Mouse (Mus musculus) MEL (cell line): ENCODE measurements around the gene Otud7b. TPM values are rescaled to one million over a fixed set of nuclear protein-coding genes. Genes with fewer than 3 reads are reported as not detected.
A peak's percentile ranks its signal among the peaks of the same experiment; 100 is the strongest.

Experiments
- DNase-seq: peaks from one replicate; pipeline ENCODE4 v3.0.0; 2011; ENCODE audit warnings: low read depth, low spot score
- H3K27ac ChIP-seq: 2 replicates; pipeline ENCODE4 v1.5.1; 2012; ENCODE audit warnings: low read depth, mild to moderate bottlenecking, control low read depth, low read length, moderate library complexity; ENCODE audit not compliant: control insufficient read depth
- H3K27me3 ChIP-seq, 2 experiments: fragments of 150-350 bp in 1 of 2; sonication (generic) in 1 of 2; 2 replicates each; pipeline ENCODE4 v1.6.1; 2012; ENCODE audit warnings: low read length in 2 of 2, mild to moderate bottlenecking in 2 of 2, improper control_type of control experiment in 1 of 2, moderate library complexity in 1 of 2; ENCODE audit not compliant: insufficient read depth in 2 of 2, control insufficient read depth in 1 of 2
- H3K36me3 ChIP-seq, 2 experiments: 2 replicates each; pipeline ENCODE4 v1.6.1; 2012 to 2014; ENCODE audit warnings: low read length in 2 of 2, improper control_type of control experiment in 1 of 2, inconsistent platforms in 1 of 2, mild to moderate bottlenecking in 1 of 2; ENCODE audit not compliant: insufficient read depth in 2 of 2, control insufficient read depth in 1 of 2
- H3K4me1 ChIP-seq, 2 experiments: fragments of 150-350 bp in 1 of 2; sonication (generic) in 1 of 2; 2 replicates each; pipeline ENCODE4 v1.6.1; 2012; ENCODE audit warnings: low read length in 2 of 2, improper control_type of control experiment in 1 of 2, mild to moderate bottlenecking in 1 of 2; ENCODE audit not compliant: insufficient read depth in 2 of 2, control insufficient read depth in 1 of 2
- H3K4me3 ChIP-seq, 2 experiments: fragments of 150-350 bp in 1 of 2; sonication (generic) in 1 of 2; 2 replicates each; pipeline ENCODE4 v1.5.1; 2012; ENCODE audit warnings: low read depth in 2 of 2, low read length in 2 of 2, mild to moderate bottlenecking in 2 of 2, moderate library complexity in 2 of 2, control low read depth in 1 of 2, improper control_type of control experiment in 1 of 2; ENCODE audit not compliant: control insufficient read depth in 1 of 2, insufficient read depth in 1 of 2
- H3K79me2 ChIP-seq: 2 replicates; pipeline ENCODE4 v1.6.1; 2012; ENCODE audit warnings: mild to moderate bottlenecking, low read length, moderate library complexity; ENCODE audit not compliant: control insufficient read depth, poor library complexity, insufficient read depth
- H3K9ac ChIP-seq: 2 replicates; pipeline ENCODE4 v1.6.1; 2012; ENCODE audit warnings: low read depth, mild to moderate bottlenecking, control low read depth, low read length, moderate library complexity; ENCODE audit not compliant: control insufficient read depth, poor library complexity, severe bottlenecking
- H3K9me3 ChIP-seq: fragments of 150-350 bp; sonication (generic); replicated peaks from 2 replicates; pipeline ENCODE4 v1.6.1; 2012; ENCODE audit warnings: mild to moderate bottlenecking, low read length, improper control_type of control experiment, moderate library complexity; ENCODE audit not compliant: insufficient read depth
- BHLHE40 ChIP-seq: IDR thresholded peaks from 2 replicates; pipeline ENCODE4 v1.6.1; 2012; ENCODE audit warnings: low read depth, mild to moderate bottlenecking, inconsistent platforms, low read length, improper control_type of control experiment, borderline replicate concordance
- CHD2 ChIP-seq: IDR thresholded peaks from 2 replicates; pipeline ENCODE4 v1.6.1; 2011; ENCODE audit warnings: low read length, improper control_type of control experiment
- CTCF ChIP-seq, 3 experiments: IDR thresholded peaks in 2 of 3; conservative IDR thresholded peaks in 1 of 3; 2 replicates each; pipeline ENCODE4 v1.5.1; 2011 to 2012; ENCODE audit warnings: low read length in 3 of 3, low read depth in 2 of 3, mild to moderate bottlenecking in 2 of 3, improper control_type of control experiment in 1 of 3, inconsistent platforms in 1 of 3, mixed read lengths in 1 of 3, moderate library complexity in 1 of 3; ENCODE audit not compliant: control insufficient read depth in 1 of 3, insufficient read depth in 1 of 3, poor library complexity in 1 of 3, severe bottlenecking in 1 of 3
- E2F4 ChIP-seq: IDR thresholded peaks from 2 replicates; pipeline ENCODE4 v1.6.1; 2011; ENCODE audit warnings: low read depth, low read length, improper control_type of control experiment, borderline replicate concordance
- ELF1 ChIP-seq: IDR thresholded peaks from 2 replicates; pipeline ENCODE4 v1.6.1; 2014; ENCODE audit warnings: low read depth, mild to moderate bottlenecking, inconsistent platforms, low read length, improper control_type of control experiment, moderate library complexity
- EP300 ChIP-seq, 2 experiments: IDR thresholded peaks; 2 replicates each; pipeline ENCODE4 v1.6.1; 2011; ENCODE audit warnings: improper control_type of control experiment in 2 of 2, low read length in 2 of 2, low read depth in 1 of 2, mild to moderate bottlenecking in 1 of 2
- ETS1 ChIP-seq: IDR thresholded peaks from 2 replicates; pipeline ENCODE4 v1.6.1; 2012; ENCODE audit warnings: low read depth, mild to moderate bottlenecking, inconsistent platforms, low read length, improper control_type of control experiment, moderate library complexity
- GABPA ChIP-seq: IDR thresholded peaks from 2 replicates; pipeline ENCODE4 v1.6.1; 2012; ENCODE audit warnings: low read depth, mild to moderate bottlenecking, inconsistent platforms, low read length, improper control_type of control experiment, moderate library complexity
- JUND ChIP-seq: IDR thresholded peaks from 2 replicates; pipeline ENCODE4 v1.6.1; 2011; ENCODE audit warnings: low read depth, mild to moderate bottlenecking, improper control_type of control experiment, low read length
- KAT2A ChIP-seq: conservative IDR thresholded peaks from 2 replicates; pipeline ENCODE4 v1.6.1; 2012; ENCODE audit warnings: low read depth, low read length, improper control_type of control experiment, inconsistent platforms
- MAFK ChIP-seq: IDR thresholded peaks from 2 replicates; pipeline ENCODE4 v1.6.1; 2011; ENCODE audit warnings: low read depth, mild to moderate bottlenecking, low read length, improper control_type of control experiment, borderline replicate concordance
- MAX ChIP-seq: IDR thresholded peaks from 2 replicates; pipeline ENCODE4 v1.6.1; 2011; ENCODE audit warnings: low read length, improper control_type of control experiment
- MAZ ChIP-seq: IDR thresholded peaks from 2 replicates; pipeline ENCODE4 v1.6.1; 2012; ENCODE audit warnings: low read depth, mild to moderate bottlenecking, inconsistent platforms, low read length, improper control_type of control experiment
- MXI1 ChIP-seq: IDR thresholded peaks from 2 replicates; pipeline ENCODE4 v1.6.1; 2011; ENCODE audit warnings: mild to moderate bottlenecking, low read depth, low read length, improper control_type of control experiment
- MYB ChIP-seq: IDR thresholded peaks from 2 replicates; pipeline ENCODE4 v1.6.1; 2011; ENCODE audit warnings: mild to moderate bottlenecking, low read depth, low read length, improper control_type of control experiment
- MYC ChIP-seq: IDR thresholded peaks from 2 replicates; pipeline ENCODE4 v1.6.1; 2011; ENCODE audit warnings: low read depth, mild to moderate bottlenecking, low read length, improper control_type of control experiment, moderate library complexity
- NRF1 ChIP-seq: IDR thresholded peaks from 2 replicates; pipeline ENCODE4 v1.6.1; 2014; ENCODE audit warnings: low read depth, mild to moderate bottlenecking, inconsistent platforms, low read length, improper control_type of control experiment, moderate library complexity; ENCODE audit not compliant: poor library complexity, insufficient read depth, severe bottlenecking
- POLR2A ChIP-seq, 2 experiments: IDR thresholded peaks; 2 replicates each; pipeline ENCODE4 v1.6.1; 2011 to 2012; ENCODE audit warnings: low read length in 2 of 2, mild to moderate bottlenecking in 2 of 2, control low read depth in 1 of 2, improper control_type of control experiment in 1 of 2, low read depth in 1 of 2, moderate library complexity in 1 of 2; ENCODE audit not compliant: control insufficient read depth in 1 of 2, insufficient read depth in 1 of 2, poor library complexity in 1 of 2
- RAD21 ChIP-seq: IDR thresholded peaks from 2 replicates; pipeline ENCODE4 v1.6.1; 2011; ENCODE audit warnings: mild to moderate bottlenecking, low read depth, low read length, improper control_type of control experiment
- RCOR1 ChIP-seq: IDR thresholded peaks from 2 replicates; pipeline ENCODE4 v1.6.1; 2012; ENCODE audit warnings: low read depth, mild to moderate bottlenecking, inconsistent platforms, low read length, improper control_type of control experiment
- SIN3A ChIP-seq: IDR thresholded peaks from 2 replicates; pipeline ENCODE4 v1.6.1; 2012; ENCODE audit warnings: low read length, improper control_type of control experiment, inconsistent platforms
- SMC3 ChIP-seq: IDR thresholded peaks from 2 replicates; pipeline ENCODE4 v1.6.1; 2011; ENCODE audit warnings: low read depth, low read length, improper control_type of control experiment
- TAL1 ChIP-seq: IDR thresholded peaks from 2 replicates; pipeline ENCODE4 v1.6.1; 2012; ENCODE audit warnings: mild to moderate bottlenecking, inconsistent platforms, low read length, moderate library complexity, mixed read lengths
- TBP ChIP-seq: IDR thresholded peaks from 2 replicates; pipeline ENCODE4 v1.8.0; 2011; ENCODE audit warnings: low read depth, low read length, improper control_type of control experiment
- TCF12 ChIP-seq: IDR thresholded peaks from 2 replicates; pipeline ENCODE4 v1.6.1; 2014; ENCODE audit warnings: low read depth, mild to moderate bottlenecking, inconsistent platforms, low read length, improper control_type of control experiment, moderate library complexity
- USF1 ChIP-seq: IDR thresholded peaks from 2 replicates; pipeline ENCODE4 v1.6.1; 2014; ENCODE audit warnings: low read depth, mild to moderate bottlenecking, inconsistent platforms, low read length, improper control_type of control experiment, moderate library complexity
- USF2 ChIP-seq, 2 experiments: IDR thresholded peaks; 2 replicates each; pipeline ENCODE4 v1.6.1; 2011 to 2012; ENCODE audit warnings: improper control_type of control experiment in 2 of 2, low read length in 2 of 2, borderline replicate concordance in 1 of 2, inconsistent platforms in 1 of 2, low read depth in 1 of 2, mild to moderate bottlenecking in 1 of 2; ENCODE audit not compliant: insufficient read depth in 1 of 2
- ZC3H11A ChIP-seq: IDR thresholded peaks from 2 replicates; pipeline ENCODE4 v1.6.1; 2012; ENCODE audit warnings: low read depth, mild to moderate bottlenecking, inconsistent platforms, low read length, improper control_type of control experiment
- ZNF384 ChIP-seq: IDR thresholded peaks from 2 replicates; pipeline ENCODE4 v1.6.1; 2012; ENCODE audit warnings: low read depth, mild to moderate bottlenecking, inconsistent platforms, low read length, improper control_type of control experiment
- polyA plus RNA-seq, 2 experiments: library from polyadenylated mRNA; stranded (reverse) in 1 of 2; unstranded in 1 of 2; fragments of >175 nt in 1 of 2; fragments of >200 nt in 1 of 2; gene quantifications; 2 replicates each; pipeline versions ENCODE4 v1.2.1 to v1.2.4; 2012; ENCODE audit warnings: low replicate concordance in 2 of 2, low read depth in 1 of 2; ENCODE audit not compliant: insufficient read length in 2 of 2, insufficient read depth in 1 of 2, missing spikeins in 1 of 2
- total RNA-seq: library from RNA; depleted of rRNA; stranded (reverse); fragments of 300-350 nt; gene quantifications from 2 replicates; pipeline ENCODE4 v1.2.3, GENCODE M21; 2012

Gene Otud7b
- total and polyA plus RNA-seq, 3 experiments, result 17.9 to 25.8 (median 24.4) TPM

DNA sequence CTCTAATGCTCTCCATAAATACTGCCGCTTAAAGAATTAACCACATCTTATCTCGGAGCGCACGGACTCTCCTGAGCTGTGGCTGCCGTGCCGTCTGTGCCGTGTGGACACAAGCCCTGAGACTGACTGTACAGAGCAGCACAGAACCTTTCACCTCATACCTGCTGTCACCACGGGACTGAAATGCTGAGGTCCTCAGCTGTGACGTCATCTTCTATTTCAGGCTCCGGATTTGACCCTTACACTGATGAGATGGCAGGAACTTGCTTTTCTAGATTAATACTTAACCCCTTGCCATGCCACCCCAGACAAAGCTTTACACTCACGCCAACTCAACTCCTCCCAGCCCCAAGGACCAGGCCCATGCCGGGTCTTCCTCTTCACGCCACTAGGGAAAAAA, 10.1 kb upstream of the Otud7b start (continued):
- no peak for TF ChIP-seq USF2 (IDR thresholded peaks at IDR 0.05; ENCODE audit: borderline replicate concordance in 1 of 2, insufficient read depth in 1 of 2, low read depth in 1 of 2, low read length in 2 of 2)

DNA sequence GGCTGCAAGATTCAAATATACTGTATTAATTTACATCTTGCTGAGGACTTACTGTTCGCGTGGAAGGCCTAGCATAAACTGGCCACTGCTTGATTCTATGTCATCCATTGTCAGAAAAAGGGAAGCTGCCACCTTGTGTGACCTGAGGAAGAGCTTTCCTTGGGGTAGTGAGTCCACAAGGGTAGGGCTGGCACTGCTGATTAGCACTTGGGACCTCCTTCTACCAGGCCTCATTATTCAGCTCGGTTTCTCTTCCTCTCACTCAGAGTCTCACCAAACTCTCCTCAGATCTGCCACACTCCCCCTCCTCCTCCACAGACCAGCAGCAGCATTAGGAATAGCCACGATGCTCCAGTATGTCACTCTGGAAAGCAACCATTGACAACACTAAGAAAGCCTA, 6.2 kb upstream of the Otud7b start:
- DNase-seq, result peak; percentile 50
- TF ChIP-seq USF2 (IDR thresholded peaks at IDR 0.05; ENCODE audit: borderline replicate concordance in 1 of 2, insufficient read depth in 1 of 2, low read depth in 1 of 2, low read length in 2 of 2) (no peak), NRF1 (no peak), TAL1 (peak; percentile 30; the same call in 1 of the 2 replicates), MAX (no peak)
- Histone ChIP-seq H3K9ac (no peak overlapping the region), H3K79me2 (no peaks in the 10 kb centered on the region), H3K4me1 (peaks cover 15 to 34% of the 10 kb centered on the region in 2 experiments), H3K36me3 (peaks cover 0 to 14% of the 10 kb centered on the region in 2 experiments; a peak in 2 of 4 replicates), H3K27ac (no peak overlapping the region), H3K9me3 (no peaks in the 10 kb centered on the region), H3K27me3 (no peaks in the 10 kb centered on the region), H3K4me3 (no peak overlapping the region)

DNA sequence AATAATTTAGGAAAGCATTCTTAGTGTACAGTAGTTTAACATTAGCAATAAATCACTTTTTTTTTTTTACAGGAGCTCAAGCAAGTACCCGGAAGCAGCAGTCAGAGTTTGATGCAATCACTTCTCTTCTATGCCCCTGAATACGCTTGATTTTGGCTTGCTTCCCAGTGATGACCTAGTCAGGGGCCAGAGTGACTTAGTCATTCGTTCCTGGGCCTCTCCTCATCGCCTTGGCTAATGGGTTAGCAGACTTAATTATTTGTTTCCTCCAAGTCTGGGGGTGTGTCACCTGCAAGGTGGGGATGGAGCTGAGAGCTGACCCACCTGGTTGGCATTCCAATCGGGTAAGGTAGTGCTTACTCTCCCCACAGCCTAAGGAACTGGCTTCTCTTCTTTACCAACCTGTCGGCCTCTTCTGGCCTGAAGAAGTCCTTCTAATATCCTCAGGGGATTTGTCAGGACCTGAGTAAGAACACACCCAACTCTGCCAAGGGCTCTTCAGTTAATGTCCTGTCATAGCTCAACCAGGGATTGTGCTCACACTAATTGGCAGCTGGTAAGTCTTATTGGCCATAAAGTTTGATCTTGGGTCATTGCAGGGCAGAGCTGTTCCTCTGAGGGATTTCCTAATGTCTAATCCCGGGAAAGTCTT, 5.6 kb upstream of the Otud7b start:
- Histone ChIP-seq H3K79me2 (no peaks in the 10 kb centered on the region), H3K4me1 (peaks cover 11 to 30% of the 10 kb centered on the region in 2 experiments), H3K27ac (no peak overlapping the region), H3K4me3 (no peak overlapping the region), H3K27me3 (no peaks in the 10 kb centered on the region), H3K9me3 (no peaks in the 10 kb centered on the region), H3K36me3 (peaks cover 0 to 17% of the 10 kb centered on the region in 2 experiments; a peak in 2 of 4 replicates), H3K9ac (no peak overlapping the region)
- peak; percentile 87 for DNase-seq
- TF ChIP-seq SIN3A, result no peak
- TF ChIP-seq MYB, result no peak
- TF ChIP-seq MAZ, result no peak
- TF ChIP-seq TBP, result no peak
- TF ChIP-seq MYC, result no peak
- no peak for TF ChIP-seq SMC3
- TF ChIP-seq BHLHE40, result 0 out of 2 replicates have a peak, but pooled peaks have one; percentile 15
- no peak for TF ChIP-seq GABPA
- no peak for TF ChIP-seq TAL1
- peak; percentile 95 for TF ChIP-seq RCOR1
- no peak for TF ChIP-seq MXI1
- peak; percentile 87 for TF ChIP-seq ZNF384
- TF ChIP-seq ZC3H11A, result no peak
- no peak for TF ChIP-seq USF1
- peak in 1 of 2 experiments; percentile 29; a peak in 1 of 4 replicates for TF ChIP-seq EP300 (IDR thresholded peaks at IDR 0.05; ENCODE audit: low read depth in 1 of 2, low read length in 2 of 2)
- TF ChIP-seq JUND, result 0 out of 2 replicates have a peak, but pooled peaks have one; percentile 23
- TF ChIP-seq POLR2A (IDR thresholded peaks at IDR 0.05; ENCODE audit: control insufficient read depth in 1 of 2, insufficient read depth in 1 of 2, low read depth in 1 of 2, low read length in 2 of 2, poor library complexity in 1 of 2), result no peak
- no peak for TF ChIP-seq CTCF (IDR thresholded peaks at IDR 0.05 in 2 of 3, conservative IDR thresholded peaks at IDR 0.05 in 1 of 3; ENCODE audit: control insufficient read depth in 1 of 3, insufficient read depth in 1 of 3, low read depth in 2 of 3, low read length in 3 of 3, poor library complexity in 1 of 3, severe bottlenecking in 1 of 3)
- TF ChIP-seq RAD21, result no peak
- TF ChIP-seq MAFK, result no peak
- TF ChIP-seq E2F4, result no peak
- TF ChIP-seq MAX, result no peak
- TF ChIP-seq ELF1, result peak; percentile 72
- TF ChIP-seq CHD2, result no peak
- no peak for TF ChIP-seq KAT2A
- no peak for TF ChIP-seq TCF12
- TF ChIP-seq ETS1, result peak; percentile 64; the same call in 1 of the 2 replicates
